Mouse (Mus musculus) retina, embryonic 14.5 days (tissue): Measurements from ENCODE around the gene Gon7.
A peak's percentile ranks its signal among the peaks of the same experiment; 100 is the strongest.

Experiments used
- DNase-seq: peaks from one replicate; pipeline ENCODE4 v3.0.0-alpha.2; 2015; ENCODE audit warnings: low spot score

Gon7 gene

GRCm38 (mm10) chr12:102757689-102758402 lies at the start of gene Gon7, which contains the start of the genes Gm28051 and Ubr7:
Gene Gon7 (minus strand): TSS chr12:102757803.
Gene Gm28051 (minus strand): TSS chr12:102757765.
Gene Ubr7 (plus strand): TSS chr12:102757967.
- peak; percentile 97 for DNase-seq

- no peak for DNase-seq
Measured at GRCm38 (mm10) chr12:102799528-102799927, 41.9 kb upstream of the Gon7 start.

- no peak for DNase-seq
Measured at GRCm38 (mm10) chr12:102787927-102788326, 30.3 kb upstream of the Gon7 start.

GRCm38 (mm10) chr12:102785593-102785985 lies 28.0 kb upstream of the Gon7 start:
- DNase-seq: no peak

- no peak for DNase-seq
Measured at GRCm38 (mm10) chr12:102784899-102785592, 27.4 kb upstream of the Gon7 start.

GRCm38 (mm10) chr12:102782841-102783240 lies 25.2 kb upstream of the Gon7 start:
- no peak for DNase-seq

GRCm38 (mm10) chr12:102779452-102779851 lies 21.8 kb upstream of the Gon7 start:
- peak; percentile 18 for DNase-seq

GRCm38 (mm10) chr12:102778151-102778550 lies 20.5 kb upstream of the Gon7 start:
- DNase-seq: no peak

GRCm38 (mm10) chr12:102776035-102776434 lies 18.4 kb upstream of the Gon7 start:
- no peak for DNase-seq

GRCm38 (mm10) chr12:102772676-102773075 lies 15.1 kb upstream of the Gon7 start:
- no peak for DNase-seq

- DNase-seq: no peak
Measured at GRCm38 (mm10) chr12:102771601-102772000, 14.0 kb upstream of the Gon7 start.

GRCm38 (mm10) chr12:102769000-102769399 lies 11.4 kb upstream of the Gon7 start:
- peak; percentile 9 for DNase-seq

GRCm38 (mm10) chr12:102763696-102764095 lies 6.1 kb upstream of the Gon7 start:
- no peak for DNase-seq

GRCm38 (mm10) chr12:102761668-102762067 lies 4.1 kb upstream of the Gon7 start:
- no peak for DNase-seq

GRCm38 (mm10) chr12:102758936-102759335 lies 1.3 kb upstream of the Gon7 start:
- DNase-seq: no peak

- DNase-seq: no peak
Measured at GRCm38 (mm10) chr12:102758403-102758756, 777 bp upstream of the Gon7 start, which contains the start of gene Gm20604. Gene Gm20604 (minus strand): TSS chr12:102758672.

- DNase-seq: no peak
Measured at GRCm38 (mm10) chr12:102757055-102757688, 431 bp downstream of the Gon7 start.

- peak; percentile 21 for DNase-seq
Measured at GRCm38 (mm10) chr12:102756304-102756703, 1.3 kb downstream of the Gon7 start.

GRCm38 (mm10) chr12:102748256-102748655 lies 9.3 kb downstream of the Gon7 start:
- no peak for DNase-seq

- DNase-seq: no peak
Measured at GRCm38 (mm10) chr12:102744839-102745238, 12.8 kb downstream of the Gon7 start.

- DNase-seq: peak; percentile 92
Measured at GRCm38 (mm10) chr12:102743589-102744574, 13.7 kb downstream of the Gon7 start, which contains the start of the genes Moap1 and Tmem251. Gene Moap1 (minus strand): TSS chr12:102743661. Gene Tmem251 (plus strand): TSS chr12:102743762.
